Mouse (Mus musculus): ENCODE measurements around the gene Mettl23. TPM values are rescaled to one million over a fixed set of nuclear protein-coding genes. Genes with fewer than 3 reads are reported as not detected.

The Mettl23 gene
- polyA plus RNA-seq (2014; fragmentation: Nextera tagmentation; extraction: Ambion mirVana), result 56.5 and 64.6 TPM in 2 replicates

DNA sequence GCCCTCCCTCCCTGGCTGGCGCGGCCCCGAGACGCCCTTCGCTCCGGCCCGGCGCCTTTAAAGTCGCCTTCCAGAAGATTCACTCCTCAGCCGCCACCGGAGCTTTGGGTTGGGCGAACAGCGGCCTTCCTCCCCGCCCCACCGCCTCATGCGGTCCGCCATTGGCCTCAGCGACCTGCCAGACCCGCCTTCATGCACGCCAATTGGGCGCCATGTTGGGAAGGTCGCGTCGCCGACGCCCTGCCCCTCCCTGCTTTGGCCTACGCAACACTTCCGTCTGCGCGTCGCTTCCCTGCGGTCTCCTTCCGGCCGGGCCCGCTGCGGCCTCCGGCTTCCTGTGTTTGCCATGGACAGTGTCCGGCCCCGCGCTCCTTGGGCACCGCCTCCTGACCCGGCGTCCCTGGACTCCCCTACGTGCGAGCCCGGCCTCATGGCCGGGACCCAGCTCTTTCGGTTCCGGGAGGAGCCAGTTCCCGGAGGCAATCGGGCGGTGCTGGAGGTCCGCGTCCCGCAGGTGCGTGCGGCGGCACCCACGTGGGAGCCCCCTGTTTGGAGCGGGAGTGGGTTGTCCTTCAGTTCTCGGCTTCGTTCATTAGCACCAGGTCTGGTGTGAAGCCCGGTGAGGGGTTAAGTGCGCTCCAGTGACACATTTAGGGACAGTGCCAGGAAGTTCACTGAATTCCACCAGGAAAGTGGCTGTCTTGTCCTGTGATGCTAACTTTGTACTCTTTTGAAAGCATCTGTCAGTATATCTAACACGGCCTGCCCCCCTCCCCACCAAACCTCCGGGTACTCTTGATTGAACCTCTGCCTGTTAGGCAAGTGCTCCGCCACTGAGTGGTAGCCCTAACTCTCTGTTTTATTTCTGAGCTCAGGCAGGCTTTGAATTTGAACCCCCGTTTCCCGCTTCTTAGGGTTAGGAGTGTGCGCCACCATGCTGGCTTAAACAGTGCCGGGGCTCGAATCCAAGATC is at the start of gene Mettl23, which contains the start of gene Jmjd6:
TSS of gene Mettl23 (plus strand) at position 18 of the 973 bp plus-strand sequence.
TSS of gene Jmjd6 (minus strand) at position 189 of the 973 bp plus-strand sequence.
- no peaks in the 10 kb centered on the region for H3K27me3 ChIP-seq (ENCODE audit: control insufficient read depth, insufficient read depth, low read length)
- peak within 1 kb of the TSS; percentile 84 for H3K4me2 ChIP-seq (replicated peaks; ENCODE audit: low read depth, low read length)
- H3K4me1 ChIP-seq (ENCODE audit: control insufficient read depth, insufficient read depth, low read length), result peaks cover 23% of the 10 kb centered on the region
- 1% methylated on average over 63 of the region's 72 CpGs for WGBS
- ATAC-seq (ENCODE audit: low FRiP score, low TSS enrichment), result peak; percentile 96
- H3K4me3 ChIP-seq (ENCODE audit: low read length), result peak within 1 kb of the TSS; percentile 90
- H3K36me3 ChIP-seq (ENCODE audit: control insufficient read depth, insufficient read depth, low read length), result peaks cover 42% of the 10 kb centered on the region
- no peaks in the 10 kb centered on the region for H3K9me3 ChIP-seq (ENCODE audit: control insufficient read depth, low read length)
- peak within 1 kb of the TSS; percentile 98 for H3K27ac ChIP-seq (ENCODE audit: low read depth, low read length)
- H3K9ac ChIP-seq (ENCODE audit: low read depth, low read length), result peak within 1 kb of the TSS; percentile 94

DNA sequence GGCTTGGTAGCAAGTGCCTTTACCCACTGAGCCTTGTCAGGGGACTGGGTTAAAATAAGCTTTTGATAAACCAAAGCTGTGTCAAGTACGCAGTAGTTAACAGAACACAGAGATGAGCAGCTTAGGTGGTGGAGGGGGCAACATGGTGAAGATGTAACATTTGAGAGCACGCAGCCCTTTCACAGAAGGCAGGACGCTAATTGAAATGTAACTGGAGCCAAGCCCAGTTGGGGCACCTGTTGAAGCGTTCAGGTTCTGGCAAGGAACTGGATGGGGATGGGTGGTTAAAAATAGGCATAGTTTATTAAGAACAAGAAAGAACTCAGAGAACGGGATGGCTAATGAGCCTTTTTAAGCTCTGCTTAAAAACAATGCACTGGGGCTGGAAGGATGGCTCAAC is 43.7 kb upstream of the Mettl23 start:
- Histone ChIP-seq H3K36me3 (ENCODE audit: control insufficient read depth, insufficient read depth, low read length) (no peaks in the 10 kb centered on the region), H3K27me3 (ENCODE audit: control insufficient read depth, insufficient read depth, low read length) (no peaks in the 10 kb centered on the region), H3K9me3 (ENCODE audit: control insufficient read depth, low read length) (no peaks in the 10 kb centered on the region), H3K9ac (ENCODE audit: low read depth, low read length) (no peak overlapping the region), H3K4me2 (replicated peaks; ENCODE audit: low read depth, low read length) (no peak overlapping the region), H3K4me1 (ENCODE audit: control insufficient read depth, insufficient read depth, low read length) (0 out of 2 replicates have a peak, but pooled peaks cover 6% of the 10 kb centered on the region), H3K27ac (ENCODE audit: low read depth, low read length) (no peak overlapping the region), H3K4me3 (ENCODE audit: low read length) (no peak overlapping the region)
- ATAC-seq (ENCODE audit: low FRiP score, low TSS enrichment), result no peak
- 81% methylated on average over 5 of the region's 5 CpGs for WGBS

DNA sequence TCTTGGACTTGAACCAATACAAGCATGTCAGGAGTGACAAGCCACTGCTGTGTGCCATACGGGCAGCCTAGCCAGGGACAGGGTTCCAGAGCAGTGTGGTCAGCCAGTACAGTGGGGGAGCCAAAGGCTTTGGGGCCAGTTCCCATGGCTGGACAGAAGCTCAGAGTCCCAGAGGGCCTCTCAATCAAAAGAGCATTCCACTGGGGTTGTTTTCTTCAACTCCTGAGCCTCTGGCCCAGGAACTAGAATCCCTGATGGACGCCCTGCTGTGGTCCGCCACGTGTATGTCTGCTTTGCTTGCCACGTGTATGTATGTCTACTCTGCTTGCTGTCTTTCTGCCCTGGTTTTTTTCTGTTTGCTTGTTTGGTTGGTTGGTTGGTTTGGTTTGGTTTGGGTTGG is 42.0 kb upstream of the Mettl23 start:
- no peak overlapping the region for H3K4me3 ChIP-seq (ENCODE audit: low read length)
- H3K27me3 ChIP-seq (ENCODE audit: control insufficient read depth, insufficient read depth, low read length), result no peaks in the 10 kb centered on the region
- H3K9ac ChIP-seq (ENCODE audit: low read depth, low read length), result no peak overlapping the region
- no peak for ATAC-seq (ENCODE audit: low FRiP score, low TSS enrichment)
- no peaks in the 10 kb centered on the region for H3K36me3 ChIP-seq (ENCODE audit: control insufficient read depth, insufficient read depth, low read length)
- 59% methylated on average over 5 of the region's 5 CpGs for WGBS
- H3K27ac ChIP-seq (ENCODE audit: low read depth, low read length), result no peak overlapping the region
- 0 out of 2 replicates have a peak, but pooled peaks cover 6% of the 10 kb centered on the region for H3K4me1 ChIP-seq (ENCODE audit: control insufficient read depth, insufficient read depth, low read length)
- H3K4me2 ChIP-seq (replicated peaks; ENCODE audit: low read depth, low read length), result no peak overlapping the region
- H3K9me3 ChIP-seq (ENCODE audit: control insufficient read depth, low read length), result no peaks in the 10 kb centered on the region

DNA sequence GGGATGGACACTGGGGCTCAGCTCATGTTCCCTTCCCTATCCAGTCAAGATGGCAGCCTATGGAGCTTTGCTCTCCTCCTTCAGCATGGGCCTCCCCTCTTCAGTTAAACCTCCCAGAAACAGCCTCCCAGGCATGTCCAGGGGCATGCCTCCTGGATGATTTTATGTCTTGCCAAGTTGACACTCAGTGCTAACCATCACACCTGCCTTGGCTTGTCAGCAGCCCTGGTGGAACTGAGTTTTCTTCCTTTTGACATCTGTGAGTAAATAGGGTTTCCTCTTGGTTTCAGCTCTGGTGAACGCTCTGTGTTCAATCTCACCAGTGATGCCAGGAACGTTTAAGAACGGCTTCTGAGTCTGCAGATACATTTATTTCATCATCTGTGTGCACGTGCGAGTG is 40.4 kb upstream of the Mettl23 start:
- H3K36me3 ChIP-seq (ENCODE audit: control insufficient read depth, insufficient read depth, low read length), result no peaks in the 10 kb centered on the region
- no peaks in the 10 kb centered on the region for H3K27me3 ChIP-seq (ENCODE audit: control insufficient read depth, insufficient read depth, low read length)
- ATAC-seq (ENCODE audit: low FRiP score, low TSS enrichment), result no peak
- no peaks in the 10 kb centered on the region for H3K9me3 ChIP-seq (ENCODE audit: control insufficient read depth, low read length)
- no peak overlapping the region for H3K27ac ChIP-seq (ENCODE audit: low read depth, low read length)
- no peak overlapping the region for H3K4me3 ChIP-seq (ENCODE audit: low read length)
- H3K4me1 ChIP-seq (ENCODE audit: control insufficient read depth, insufficient read depth, low read length), result peaks cover 10% of the 10 kb centered on the region; the same call in 1 of the 2 replicates
- H3K4me2 ChIP-seq (replicated peaks; ENCODE audit: low read depth, low read length), result no peak overlapping the region
- WGBS, result 87% methylated on average over 5 of the region's 5 CpGs
- H3K9ac ChIP-seq (ENCODE audit: low read depth, low read length), result no peak overlapping the region

DNA sequence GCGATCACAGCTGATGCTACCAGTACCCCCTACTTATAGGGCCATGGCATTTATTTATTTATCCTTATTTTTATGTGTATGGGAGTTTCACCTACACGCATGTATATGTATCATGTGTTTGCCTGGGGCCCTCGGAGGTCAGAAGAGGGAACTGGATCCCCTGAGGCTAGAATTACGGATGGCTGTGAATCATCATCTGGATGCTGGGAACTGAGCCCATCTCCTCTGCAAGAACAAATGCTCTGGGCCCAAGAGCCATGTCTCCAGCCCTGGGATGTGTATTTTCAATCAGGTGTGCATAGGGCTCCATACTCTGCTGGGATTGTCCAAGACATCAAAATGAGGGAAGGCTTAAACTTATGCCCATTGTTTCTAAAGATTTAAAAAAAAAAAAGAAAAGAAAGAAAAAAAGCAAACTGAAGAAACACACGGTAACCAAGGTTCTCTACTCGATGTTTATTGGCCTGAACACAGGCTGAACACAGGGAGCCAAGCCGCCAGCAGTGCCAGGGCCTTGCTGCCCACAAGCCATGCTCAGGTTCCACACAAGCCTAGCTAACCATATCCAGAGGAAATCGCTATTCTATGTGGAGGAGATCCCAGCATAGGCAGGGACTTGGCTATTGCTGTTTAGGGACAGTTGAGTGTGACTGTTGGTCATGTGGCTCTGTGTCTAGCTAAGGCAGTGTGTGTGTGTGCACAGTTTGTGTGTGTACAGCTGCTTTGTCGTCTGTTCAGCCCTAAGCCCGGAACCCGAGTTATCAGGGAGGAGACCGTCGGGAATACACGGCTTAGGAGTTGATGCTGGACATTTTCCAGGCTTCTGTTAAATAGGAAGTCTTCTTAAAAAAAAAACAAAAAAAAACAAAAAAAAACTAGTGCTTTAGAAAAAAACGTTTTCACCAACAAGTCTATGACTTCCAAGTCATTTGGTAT is 36.7 kb upstream of the Mettl23 start:
- 68% methylated on average over 15 of the region's 15 CpGs for WGBS
- Histone ChIP-seq H3K27ac (ENCODE audit: low read depth, low read length) (peak overlapping the region; percentile 47; the same call in 1 of the 2 replicates), H3K27me3 (ENCODE audit: control insufficient read depth, insufficient read depth, low read length) (no peaks in the 10 kb centered on the region), H3K9ac (ENCODE audit: low read depth, low read length) (no peak overlapping the region), H3K36me3 (ENCODE audit: control insufficient read depth, insufficient read depth, low read length) (peaks cover 4% of the 10 kb centered on the region; the same call in 1 of the 2 replicates), H3K9me3 (ENCODE audit: control insufficient read depth, low read length) (no peaks in the 10 kb centered on the region), H3K4me2 (replicated peaks; ENCODE audit: low read depth, low read length) (no peak overlapping the region), H3K4me1 (ENCODE audit: control insufficient read depth, insufficient read depth, low read length) (peaks cover 8% of the 10 kb centered on the region), H3K4me3 (ENCODE audit: low read length) (no peak overlapping the region)
- no peak for ATAC-seq (ENCODE audit: low FRiP score, low TSS enrichment)

DNA sequence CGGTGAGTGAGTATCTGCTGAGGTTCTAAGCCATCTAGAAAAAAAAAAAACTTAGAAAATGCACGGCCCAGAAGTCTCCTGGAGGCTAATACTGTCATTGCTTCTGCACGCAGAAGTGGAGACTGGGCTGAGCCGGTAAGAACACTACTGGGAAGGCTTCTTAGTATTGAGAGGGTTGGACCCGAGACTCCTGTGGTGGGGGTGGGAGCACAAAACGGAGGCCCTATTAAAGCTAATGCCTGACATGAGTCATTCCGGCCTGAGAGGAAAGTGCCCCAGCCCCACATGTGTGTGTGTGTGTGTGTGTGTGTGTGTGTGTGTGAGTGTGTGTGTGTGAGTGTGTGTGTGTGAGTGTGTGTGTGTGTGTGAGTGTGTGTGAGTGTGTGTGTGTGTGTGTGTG is 36.0 kb upstream of the Mettl23 start:
- ATAC-seq (ENCODE audit: low FRiP score, low TSS enrichment), result no peak
- H3K4me2 ChIP-seq (replicated peaks; ENCODE audit: low read depth, low read length), result no peak overlapping the region
- WGBS, result 51% methylated on average over 7 of the region's 7 CpGs
- no peak overlapping the region for H3K4me3 ChIP-seq (ENCODE audit: low read length)
- H3K27me3 ChIP-seq (ENCODE audit: control insufficient read depth, insufficient read depth, low read length), result no peaks in the 10 kb centered on the region
- no peak overlapping the region for H3K9ac ChIP-seq (ENCODE audit: low read depth, low read length)
- H3K36me3 ChIP-seq (ENCODE audit: control insufficient read depth, insufficient read depth, low read length), result peaks cover 4% of the 10 kb centered on the region; the same call in 1 of the 2 replicates
- H3K9me3 ChIP-seq (ENCODE audit: control insufficient read depth, low read length), result no peaks in the 10 kb centered on the region
- peaks cover 9% of the 10 kb centered on the region for H3K4me1 ChIP-seq (ENCODE audit: control insufficient read depth, insufficient read depth, low read length)
- H3K27ac ChIP-seq (ENCODE audit: low read depth, low read length), result no peak overlapping the region

DNA sequence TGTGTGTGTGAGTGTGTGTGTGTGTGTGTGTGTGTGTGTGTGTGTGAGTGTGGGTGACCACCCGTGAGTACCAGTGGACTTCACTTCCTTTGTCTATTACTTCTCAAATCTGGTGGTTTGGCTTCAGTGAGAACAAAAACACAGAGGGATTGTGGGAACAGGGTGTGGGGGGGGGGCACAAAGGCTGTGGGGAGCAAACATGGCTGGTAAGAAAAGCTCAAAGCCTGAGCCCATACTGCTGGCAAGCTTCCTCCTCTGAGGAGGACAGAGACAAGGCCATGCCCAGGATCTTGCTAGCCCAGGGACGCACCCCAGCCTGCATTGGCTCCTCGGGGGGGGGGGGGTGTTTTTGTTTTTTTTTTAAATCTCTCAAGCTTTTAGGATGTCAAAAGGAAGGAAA is 35.6 kb upstream of the Mettl23 start:
- ATAC-seq (ENCODE audit: low FRiP score, low TSS enrichment), result no peak
- no peaks in the 10 kb centered on the region for H3K9me3 ChIP-seq (ENCODE audit: control insufficient read depth, low read length)
- H3K27ac ChIP-seq (ENCODE audit: low read depth, low read length), result no peak overlapping the region
- peaks cover 13% of the 10 kb centered on the region for H3K4me1 ChIP-seq (ENCODE audit: control insufficient read depth, insufficient read depth, low read length)
- WGBS, result 68% methylated on average over 3 of the region's 3 CpGs
- no peak overlapping the region for H3K4me3 ChIP-seq (ENCODE audit: low read length)
- peaks cover 4% of the 10 kb centered on the region; the same call in 1 of the 2 replicates for H3K36me3 ChIP-seq (ENCODE audit: control insufficient read depth, insufficient read depth, low read length)
- H3K4me2 ChIP-seq (replicated peaks; ENCODE audit: low read depth, low read length), result no peak overlapping the region
- no peak overlapping the region for H3K9ac ChIP-seq (ENCODE audit: low read depth, low read length)
- no peaks in the 10 kb centered on the region for H3K27me3 ChIP-seq (ENCODE audit: control insufficient read depth, insufficient read depth, low read length)

DNA sequence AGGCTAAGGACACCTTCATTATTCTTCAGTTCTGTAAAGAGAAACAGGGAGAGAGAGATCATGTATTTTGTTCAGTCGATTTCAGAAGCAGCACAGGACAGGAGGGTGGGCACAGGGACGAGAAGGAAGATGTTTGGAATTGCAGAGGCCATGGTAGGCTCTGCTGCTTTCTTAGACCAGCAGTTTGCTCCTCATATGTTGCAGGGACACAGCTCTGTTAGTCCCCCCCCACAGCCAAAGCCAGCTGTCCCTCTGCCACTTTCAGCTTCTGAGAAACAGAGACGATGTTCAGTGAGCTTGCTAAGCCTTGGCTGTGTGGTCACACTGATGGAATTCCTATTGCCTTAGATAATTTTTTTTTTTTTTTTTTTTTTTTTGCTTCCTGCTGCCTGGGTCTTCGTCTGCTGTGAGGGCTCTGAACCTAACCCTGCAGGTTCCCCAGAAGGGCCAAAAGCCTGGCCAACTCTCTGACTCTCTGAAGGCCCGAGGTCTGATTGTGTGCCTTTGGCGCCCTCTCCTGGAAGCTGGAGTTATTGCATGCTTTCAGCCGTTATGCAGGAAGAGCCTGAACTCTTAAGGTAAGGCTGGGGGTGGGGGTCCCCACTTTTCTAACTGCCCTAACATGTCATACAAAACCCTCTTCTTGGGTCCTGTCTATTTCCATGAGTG is 35.0 kb upstream of the Mettl23 start:
- Histone ChIP-seq H3K4me1 (ENCODE audit: control insufficient read depth, insufficient read depth, low read length) (peaks cover 19% of the 10 kb centered on the region), H3K9ac (ENCODE audit: low read depth, low read length) (no peak overlapping the region), H3K4me2 (replicated peaks; ENCODE audit: low read depth, low read length) (no peak overlapping the region), H3K36me3 (ENCODE audit: control insufficient read depth, insufficient read depth, low read length) (peaks cover 4% of the 10 kb centered on the region; the same call in 1 of the 2 replicates), H3K27me3 (ENCODE audit: control insufficient read depth, insufficient read depth, low read length) (no peaks in the 10 kb centered on the region), H3K9me3 (ENCODE audit: control insufficient read depth, low read length) (no peaks in the 10 kb centered on the region), H3K4me3 (ENCODE audit: low read length) (no peak overlapping the region), H3K27ac (ENCODE audit: low read depth, low read length) (no peak overlapping the region)
- WGBS, result 25% methylated on average over 7 of the region's 7 CpGs
- ATAC-seq (ENCODE audit: low FRiP score, low TSS enrichment), result no peak
